ENCODE assay signal across 1 mouse cellular context in genomic region chr11:43433254-43434023, GRCm38 (mm10).
TF ChIP-seq lines count a peak whose summit lies in the region.

Gene Slu7 (plus strand): TSS chr11:43433744.

TF ChIP-seq in CH12.LX, 34 proteins besides CTCF, POLR2A, EP300 and RAD21 (continued from another document):
- TF ChIP-seq TBP (conservative IDR thresholded peaks at IDR 0.05; ENCODE audit: low read depth, low read length) (peak; percentile 83; the same call in 1 of the 2 replicates), HCFC1 (IDR thresholded peaks at IDR 0.05; ENCODE audit: low read depth, low read length) (peak; percentile 91), SIN3A (IDR thresholded peaks at IDR 0.05; ENCODE audit: low read length) (peak; percentile 100), MXI1 (IDR thresholded peaks at IDR 0.05; ENCODE audit: low read depth, low read length) (peak; percentile 81), TCF12 (IDR thresholded peaks at IDR 0.05; ENCODE audit: low read depth, low read length) (peak; percentile 67), KAT2A (IDR thresholded peaks at IDR 0.05; ENCODE audit: insufficient replicate concordance, low read length) (peak; percentile 87; the same call in 1 of the 2 replicates), ZKSCAN1 (IDR thresholded peaks at IDR 0.05; ENCODE audit: borderline replicate concordance, low read depth, low read length) (no peak), CHD1 (IDR thresholded peaks at IDR 0.05; ENCODE audit: low read depth, low read length) (no peak), MAX (IDR thresholded peaks at IDR 0.05; ENCODE audit: low read length) (no peak; the same call in 1 of the 2 replicates), ZNF384 (IDR thresholded peaks at IDR 0.05; ENCODE audit: low read depth, low read length) (peak; percentile 98), CHD2 (IDR thresholded peaks at IDR 0.05; ENCODE audit: low read length) (peak; percentile 60; the same call in 1 of the 2 replicates), USF2 (conservative IDR thresholded peaks at IDR 0.05; ENCODE audit: low read depth, low read length) (no peak), POLR2AphosphoS2 (IDR thresholded peaks at IDR 0.05; ENCODE audit: low read depth, low read length) (peak; percentile 62; the same call in 1 of the 2 replicates), JUN (IDR thresholded peaks at IDR 0.05; ENCODE audit: insufficient read depth, low read depth, low read length) (no peak), GABPA (IDR thresholded peaks at IDR 0.05; ENCODE audit: insufficient replicate concordance, low read depth, low read length) (no peak; the same call in 1 of the 2 replicates), E2F4 (IDR thresholded peaks at IDR 0.05; ENCODE audit: insufficient replicate concordance, low read depth, low read length) (no peak), UBTF (IDR thresholded peaks at IDR 0.05; ENCODE audit: low read depth, low read length) (no peak), ZC3H11A (IDR thresholded peaks at IDR 0.05; ENCODE audit: low read depth, low read length) (no peak), NRF1 (IDR thresholded peaks at IDR 0.05; ENCODE audit: low read depth, low read length) (peak; percentile 84), ELF1 (IDR thresholded peaks at IDR 0.05; ENCODE audit: low read depth, low read length) (peak; percentile 99), MEF2A (IDR thresholded peaks at IDR 0.05; ENCODE audit: borderline replicate concordance, low read depth, low read length) (no peak), IRF4 (IDR thresholded peaks at IDR 0.05; ENCODE audit: low read depth, low read length) (no peak), NELFE (IDR thresholded peaks at IDR 0.05; ENCODE audit: low read depth, low read length) (peak; percentile 72), SMC3 (IDR thresholded peaks at IDR 0.05; ENCODE audit: low read depth, low read length) (no peak), RCOR1 (conservative IDR thresholded peaks at IDR 0.05; ENCODE audit: low read depth, low read length) (no peak)
